Mouse (Mus musculus): ENCODE measurements around the gene Uckl1. TPM values are rescaled to one million over a fixed set of nuclear protein-coding genes. Genes with fewer than 3 reads are reported as not detected.

The Uckl1 gene
- polyA plus RNA-seq, 1 experiment from 2014 or later: 38.3 TPM

DNA sequence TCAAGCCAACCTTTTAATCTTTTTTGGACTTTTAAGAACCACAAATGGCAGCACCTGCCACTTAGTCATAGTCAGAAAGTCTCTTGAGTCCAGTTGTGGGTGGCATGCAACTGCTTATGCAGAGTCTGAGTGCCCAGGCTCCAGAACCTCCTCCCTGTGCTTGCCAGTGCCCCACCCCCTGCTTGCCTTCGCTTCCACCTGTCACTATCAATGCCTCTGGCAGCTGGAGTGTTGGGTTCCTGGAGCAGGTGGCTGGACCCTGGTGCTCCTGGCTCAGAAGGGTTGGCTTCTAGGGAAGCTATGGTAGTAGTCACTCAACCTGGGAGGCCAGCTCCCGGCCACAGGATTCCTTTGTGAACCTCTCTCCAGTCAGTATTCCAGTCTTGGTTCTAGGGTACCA is 34.5 kb downstream of the Uckl1 start:
- no peak for TF ChIP-seq CTCF (IDR thresholded peaks at IDR 0.05; ENCODE audit: low read depth)
- WGBS: 92% methylated on average over 2 of the region's 2 CpGs
- H3K4me3 ChIP-seq (ENCODE audit: low read depth, low read length): no peak overlapping the region
- no peak for DNase-seq
- no peak overlapping the region for H3K27ac ChIP-seq (ENCODE audit: low read depth)
- no peaks in the 10 kb centered on the region for H3K27me3 ChIP-seq (ENCODE audit: insufficient read depth, low read length)
- no peak overlapping the region for H3K4me2 ChIP-seq
- H3K36me3 ChIP-seq (ENCODE audit: insufficient read depth): peaks cover 73% of the 10 kb centered on the region
- H3K4me1 ChIP-seq (ENCODE audit: insufficient read depth): no peaks in the 10 kb centered on the region
- ATAC-seq (ENCODE audit: insufficient read depth): no peak
- H3K9ac ChIP-seq: no peak overlapping the region
- no peaks in the 10 kb centered on the region for H3K9me3 ChIP-seq (ENCODE audit: low read depth, low read length)

DNA sequence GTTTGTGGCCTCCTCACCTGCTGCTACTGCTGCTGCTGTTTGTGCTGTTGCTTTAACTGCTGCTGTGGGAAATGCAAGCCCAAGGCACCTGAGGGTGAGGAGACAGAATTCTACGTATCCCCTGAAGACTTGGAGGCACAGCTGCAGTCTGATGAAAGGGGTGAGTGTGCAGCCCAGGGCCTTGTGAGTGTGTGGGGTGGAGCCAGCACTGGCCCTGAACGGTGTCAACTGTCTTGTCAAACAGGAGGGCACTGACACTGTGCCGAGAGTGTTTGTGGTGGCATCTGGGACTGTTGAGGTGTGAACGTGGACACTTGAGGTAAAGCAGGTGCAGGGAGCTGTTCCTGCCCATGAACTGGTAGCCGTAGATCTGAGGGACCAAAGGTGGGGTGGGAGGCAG is 36.0 kb downstream of the Uckl1 start:
- no peaks in the 10 kb centered on the region for H3K9me3 ChIP-seq (ENCODE audit: low read depth, low read length)
- 84% methylated on average over 5 of the region's 5 CpGs for WGBS
- H3K4me2 ChIP-seq: no peak overlapping the region
- peaks cover 70% of the 10 kb centered on the region for H3K36me3 ChIP-seq (ENCODE audit: insufficient read depth)
- DNase-seq: no peak
- ATAC-seq (ENCODE audit: insufficient read depth): no peak
- H3K4me1 ChIP-seq (ENCODE audit: insufficient read depth): no peaks in the 10 kb centered on the region
- H3K27ac ChIP-seq (ENCODE audit: low read depth): no peak overlapping the region
- TF ChIP-seq CTCF (IDR thresholded peaks at IDR 0.05; ENCODE audit: low read depth): no peak
- no peak overlapping the region for H3K4me3 ChIP-seq (ENCODE audit: low read depth, low read length)
- no peaks in the 10 kb centered on the region for H3K27me3 ChIP-seq (ENCODE audit: insufficient read depth, low read length)
- no peak overlapping the region for H3K9ac ChIP-seq

DNA sequence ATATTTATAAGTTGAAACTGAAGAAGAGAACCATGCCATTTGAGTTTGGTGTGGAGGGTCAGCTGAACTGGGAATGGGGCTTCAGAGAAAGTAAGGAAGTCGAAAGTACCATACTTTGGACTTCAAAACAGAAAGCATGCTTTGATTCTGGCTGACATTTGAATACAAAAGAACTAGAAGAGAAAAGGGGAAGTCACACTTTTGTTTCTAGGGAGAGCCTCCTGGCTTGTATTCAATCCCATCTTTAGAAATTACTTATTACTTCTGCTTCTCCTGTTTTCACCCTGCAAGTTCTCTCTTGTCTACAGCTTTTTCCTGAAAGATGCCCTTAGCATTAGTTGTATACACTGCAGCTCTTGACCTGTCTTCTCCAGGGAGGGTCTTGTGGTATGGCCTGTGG is 36.5 kb downstream of the Uckl1 start:
- peaks cover 70% of the 10 kb centered on the region for H3K36me3 ChIP-seq (ENCODE audit: insufficient read depth)
- no peak overlapping the region for H3K4me2 ChIP-seq
- no peaks in the 10 kb centered on the region for H3K27me3 ChIP-seq (ENCODE audit: insufficient read depth, low read length)
- H3K9me3 ChIP-seq (ENCODE audit: low read depth, low read length): no peaks in the 10 kb centered on the region
- no peak for TF ChIP-seq CTCF (IDR thresholded peaks at IDR 0.05; ENCODE audit: low read depth)
- no peak for DNase-seq
- no peak for ATAC-seq (ENCODE audit: insufficient read depth)
- H3K4me3 ChIP-seq (ENCODE audit: low read depth, low read length): no peak overlapping the region
- H3K9ac ChIP-seq: no peak overlapping the region
- no peak overlapping the region for H3K27ac ChIP-seq (ENCODE audit: low read depth)
- no peaks in the 10 kb centered on the region for H3K4me1 ChIP-seq (ENCODE audit: insufficient read depth)
- WGBS: 81% methylated on average over 1 of the region's 1 CpGs

DNA sequence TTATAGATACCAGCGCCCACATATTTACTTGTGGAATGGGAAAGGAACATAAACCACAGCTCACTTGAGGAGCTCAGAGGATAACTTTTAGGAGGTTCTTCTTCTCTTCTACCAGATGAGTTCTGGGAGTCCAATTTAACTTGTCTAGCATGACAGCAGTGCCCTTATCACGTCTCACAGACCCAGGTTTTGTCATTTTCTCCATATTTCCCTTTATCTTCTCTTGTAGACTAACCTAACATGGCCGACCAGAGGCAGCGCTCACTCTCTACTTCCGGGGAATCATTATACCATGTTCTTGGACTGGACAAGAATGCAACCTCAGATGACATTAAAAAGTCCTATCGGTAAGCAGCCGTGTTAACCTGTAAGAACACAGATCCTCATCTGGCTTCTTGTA is 38.5 kb downstream of the Uckl1 start:
- Histone ChIP-seq H3K9ac (no peak overlapping the region), H3K36me3 (ENCODE audit: insufficient read depth) (peaks cover 59% of the 10 kb centered on the region), H3K4me3 (ENCODE audit: low read depth, low read length) (no peak overlapping the region), H3K27me3 (ENCODE audit: insufficient read depth, low read length) (no peaks in the 10 kb centered on the region), H3K9me3 (ENCODE audit: low read depth, low read length) (no peaks in the 10 kb centered on the region), H3K27ac (ENCODE audit: low read depth) (no peak overlapping the region), H3K4me1 (ENCODE audit: insufficient read depth) (no peaks in the 10 kb centered on the region), H3K4me2 (no peak overlapping the region)
- ATAC-seq (ENCODE audit: insufficient read depth) (no peak), DNase-seq (no peak)
- TF ChIP-seq CTCF (IDR thresholded peaks at IDR 0.05; ENCODE audit: low read depth): no peak
- 93% methylated on average over 7 of the region's 7 CpGs for WGBS

DNA sequence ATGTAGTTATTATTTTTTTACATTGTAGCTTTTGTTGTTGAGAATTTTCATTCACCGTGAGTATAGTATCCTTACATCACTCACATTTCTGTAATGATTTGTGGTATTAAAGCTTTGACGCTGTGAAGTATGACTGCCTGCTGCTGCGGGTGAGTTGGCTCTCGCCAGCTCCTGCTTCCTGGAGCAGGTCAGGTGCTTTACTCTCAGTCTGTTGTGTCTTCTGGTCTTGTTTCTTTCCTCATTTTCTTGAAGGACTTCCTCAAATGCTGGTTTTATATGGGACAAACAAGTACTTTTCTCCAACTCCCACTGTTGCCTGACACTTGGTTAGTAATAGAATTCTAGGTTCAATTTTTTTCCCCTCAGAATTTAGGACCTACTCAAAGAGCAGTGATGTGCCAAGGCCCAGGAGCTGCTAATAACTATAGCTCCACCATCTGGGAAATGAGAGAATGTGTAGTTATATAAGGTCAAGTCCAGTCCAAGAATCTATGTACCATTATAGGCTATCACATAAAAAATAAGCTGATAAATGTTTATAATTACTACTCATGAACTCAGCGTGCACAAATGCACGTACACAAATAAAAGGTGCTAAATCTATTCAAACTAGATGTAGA is 42.8 kb downstream of the Uckl1 start:
- Histone ChIP-seq H3K4me2 (no peak overlapping the region), H3K36me3 (ENCODE audit: insufficient read depth) (peaks cover 23% of the 10 kb centered on the region), H3K27ac (ENCODE audit: low read depth) (no peak overlapping the region), H3K27me3 (ENCODE audit: insufficient read depth, low read length) (no peaks in the 10 kb centered on the region), H3K9me3 (ENCODE audit: low read depth, low read length) (no peaks in the 10 kb centered on the region), H3K4me1 (ENCODE audit: insufficient read depth) (no peaks in the 10 kb centered on the region), H3K4me3 (ENCODE audit: low read depth, low read length) (no peak overlapping the region), H3K9ac (no peak overlapping the region)
- ATAC-seq (ENCODE audit: insufficient read depth): no peak
- 87% methylated on average over 6 of the region's 6 CpGs for WGBS
- TF ChIP-seq CTCF (IDR thresholded peaks at IDR 0.05; ENCODE audit: low read depth): no peak
- DNase-seq: no peak

DNA sequence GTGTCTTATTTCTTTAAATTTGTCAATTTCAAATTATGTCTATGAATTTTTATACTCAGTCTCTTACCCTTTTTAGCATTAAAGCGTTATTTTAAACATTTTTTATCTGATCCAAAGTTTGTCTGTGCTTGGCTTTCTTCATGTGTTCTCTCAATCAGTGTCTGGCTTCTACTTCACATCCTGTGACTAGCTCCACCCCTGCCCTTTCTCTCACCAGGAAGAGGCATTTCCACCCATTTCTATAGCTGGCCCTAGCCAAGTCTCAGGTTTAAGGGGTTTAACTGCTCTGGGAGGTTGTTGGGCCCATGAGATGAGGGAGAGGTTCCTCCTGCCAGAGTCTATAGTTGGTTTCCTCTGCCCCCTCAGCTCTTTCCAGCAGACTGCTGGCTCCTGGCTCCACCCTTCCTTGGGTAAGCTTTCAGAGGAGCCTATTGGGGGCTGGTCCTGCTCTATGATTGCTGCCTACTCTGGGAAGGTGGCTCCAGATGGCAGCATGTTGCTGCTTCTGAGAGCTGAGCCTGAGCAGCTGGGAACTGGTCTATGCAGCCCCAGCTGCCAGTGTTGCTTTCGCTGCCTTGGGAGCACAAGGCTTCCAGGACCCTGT is 47.1 kb downstream of the Uckl1 start:
- DNase-seq: peak; percentile 30
- no peak overlapping the region; the same call in 1 of the 2 replicates for H3K9ac ChIP-seq

DNA sequence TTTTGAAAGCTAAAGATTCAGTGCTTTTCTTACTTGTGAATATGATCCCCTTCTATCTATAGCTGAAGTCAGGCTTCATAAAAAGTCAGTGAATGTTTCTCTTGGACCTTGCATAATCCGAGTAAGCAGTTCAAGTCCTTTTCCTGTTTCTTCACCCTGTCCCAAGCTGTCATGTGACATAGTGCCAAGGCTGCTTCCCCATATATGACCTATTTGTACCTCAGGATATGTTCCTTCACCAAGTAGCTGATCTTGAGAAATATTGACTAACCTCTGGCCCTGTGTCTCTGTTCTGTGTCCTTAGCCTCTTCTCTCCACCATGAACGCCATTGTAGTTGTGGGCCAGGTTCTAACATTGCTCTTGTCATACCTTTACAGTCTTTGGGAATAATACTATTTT is 48.3 kb downstream of the Uckl1 start:
- WGBS: 81% methylated on average over 2 of the region's 2 CpGs
- no peak overlapping the region for H3K9ac ChIP-seq
- no peak overlapping the region for H3K4me2 ChIP-seq
- no peaks in the 10 kb centered on the region for H3K4me1 ChIP-seq (ENCODE audit: insufficient read depth)
- no peak for TF ChIP-seq CTCF (IDR thresholded peaks at IDR 0.05; ENCODE audit: low read depth)
- no peaks in the 10 kb centered on the region for H3K27me3 ChIP-seq (ENCODE audit: insufficient read depth, low read length)
- DNase-seq (no peak), ATAC-seq (ENCODE audit: insufficient read depth) (no peak)
- H3K9me3 ChIP-seq (ENCODE audit: low read depth, low read length): no peaks in the 10 kb centered on the region
- no peak overlapping the region for H3K4me3 ChIP-seq (ENCODE audit: low read depth, low read length)
- peaks cover 13% of the 10 kb centered on the region; the same call in 1 of the 2 replicates for H3K36me3 ChIP-seq (ENCODE audit: insufficient read depth)
- no peak overlapping the region for H3K27ac ChIP-seq (ENCODE audit: low read depth)

More for the DNA sequence above, 47.1 kb downstream of the Uckl1 start:
- Histone ChIP-seq H3K4me2 (no peak overlapping the region), H3K9me3 (ENCODE audit: low read depth, low read length) (no peaks in the 10 kb centered on the region), H3K4me3 (ENCODE audit: low read depth, low read length) (no peak overlapping the region), H3K27me3 (ENCODE audit: insufficient read depth, low read length) (no peaks in the 10 kb centered on the region), H3K4me1 (ENCODE audit: insufficient read depth) (no peaks in the 10 kb centered on the region), H3K27ac (ENCODE audit: low read depth) (0 out of 2 replicates have a peak overlapping the region, but pooled peaks have one; percentile 1), H3K36me3 (ENCODE audit: insufficient read depth) (peaks cover 16% of the 10 kb centered on the region; the same call in 1 of the 2 replicates)
- WGBS: 75% methylated on average over 2 of the region's 2 CpGs
- peak; percentile 52; the same call in 1 of the 2 replicates for ATAC-seq (ENCODE audit: insufficient read depth)
- no peak for TF ChIP-seq CTCF (IDR thresholded peaks at IDR 0.05; ENCODE audit: low read depth)
